Mouse (Mus musculus) liver, adult 2 months (tissue): Measurements from ENCODE around the gene Ctps.
A peak's percentile ranks its signal among the peaks of the same experiment; 100 is the strongest.

Experiments used
- CTCF ChIP-seq: fragments of 200-500 bp; IDR thresholded peaks from 2 replicates; pipeline ENCODE4 v1.5.1; 2011; ENCODE audit warnings: low read depth, low read length, control low read depth
- POLR2A ChIP-seq: fragments of 200-500 bp; IDR thresholded peaks from 2 replicates; pipeline ENCODE4 v1.6.1; 2011; ENCODE audit warnings: low read length, control low read depth; ENCODE audit not compliant: insufficient read depth; ENCODE audit errors: extremely low read depth

GRCm38 (mm10) chr4:120589815-120590422, 19.8 kb upstream of the Ctps start:
- no peak for TF ChIP-seq POLR2A
- peak; percentile 82 for TF ChIP-seq CTCF
